Mouse (Mus musculus) adrenal gland, adult 2 months (tissue): Measurements from ENCODE around the gene Hcn2. TPM values are rescaled to one million over a fixed set of nuclear protein-coding genes. Genes with fewer than 3 reads are reported as not detected.
"Not testable (repeated sequence)": the region's sequence is repeated elsewhere in the genome, so short reads cannot be mapped to it uniquely, and the experiment has no call there.

Experiments
- DNase-seq: peaks from one replicate; pipeline ENCODE4 v3.0.0; 2021
- polyA plus RNA-seq: library from polyadenylated mRNA; depleted of rRNA; stranded (reverse); fragments of >200 nt; gene quantifications from 2 replicates; pipeline ENCODE4 v1.2.3, GENCODE M21; 2012
- total RNA-seq, 2 experiments: library from RNA; stranded (reverse); gene quantifications; 2 replicates each; pipeline ENCODE4 v1.2.3; 2021

Hcn2 gene
- total and polyA plus RNA-seq, 3 experiments, result 5.9 to 20.2 (median 6.0) TPM

DNA sequence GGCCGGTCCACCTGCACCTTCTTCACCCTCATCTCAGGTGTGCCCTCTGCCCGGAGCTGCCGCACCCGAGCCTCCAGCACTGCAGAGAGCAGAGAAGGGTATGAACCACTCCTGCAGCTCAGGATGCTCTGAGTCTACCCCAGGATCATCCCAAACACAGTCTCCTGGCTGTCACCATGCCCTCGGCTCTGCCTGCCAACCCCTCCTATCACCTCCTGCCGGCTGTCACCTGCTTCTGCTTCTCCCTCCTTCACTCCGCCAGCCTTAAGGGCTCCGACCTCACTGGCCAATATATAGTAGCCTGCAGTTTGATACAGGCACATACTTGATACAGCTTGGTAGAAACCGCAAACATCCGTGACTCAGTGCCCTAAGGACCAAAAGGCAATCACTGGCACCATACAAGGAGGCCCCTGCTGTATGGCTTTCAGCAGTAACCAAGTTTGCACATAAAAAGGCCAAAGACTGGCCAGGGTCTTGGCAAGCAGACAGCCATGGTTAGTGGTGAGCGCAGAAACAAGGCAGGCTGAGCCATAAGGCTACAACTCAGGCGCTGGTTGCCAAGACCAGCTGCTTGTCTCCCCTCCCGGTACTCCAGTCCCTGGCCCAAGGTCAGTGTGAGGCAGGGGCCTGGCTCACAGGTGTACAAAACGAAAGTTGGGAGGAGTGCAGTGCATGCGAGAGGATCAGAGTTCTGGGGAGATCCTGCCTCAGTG, 27.4 kb downstream of the Hcn2 start:
- no peak for DNase-seq

DNA sequence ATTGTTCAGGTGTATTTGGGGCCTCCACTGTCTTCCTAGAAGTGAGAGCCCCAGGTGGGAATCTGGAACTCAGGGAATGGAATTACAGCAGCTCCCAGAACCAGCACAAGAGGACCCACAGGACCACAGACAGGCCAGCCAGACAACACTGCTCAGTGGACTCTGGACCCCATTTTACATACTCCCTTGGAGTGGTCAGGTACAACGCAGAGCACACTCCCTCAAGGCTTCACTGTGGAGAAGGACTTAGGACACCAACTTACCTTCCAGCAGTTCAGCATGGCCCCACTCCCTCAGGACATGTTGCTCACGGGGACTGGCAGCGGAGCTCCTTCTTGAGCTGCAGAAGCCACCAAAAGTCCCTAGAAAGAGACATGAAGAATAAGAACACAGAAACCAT, 29.0 kb downstream of the Hcn2 start:
- no peak for DNase-seq

DNA sequence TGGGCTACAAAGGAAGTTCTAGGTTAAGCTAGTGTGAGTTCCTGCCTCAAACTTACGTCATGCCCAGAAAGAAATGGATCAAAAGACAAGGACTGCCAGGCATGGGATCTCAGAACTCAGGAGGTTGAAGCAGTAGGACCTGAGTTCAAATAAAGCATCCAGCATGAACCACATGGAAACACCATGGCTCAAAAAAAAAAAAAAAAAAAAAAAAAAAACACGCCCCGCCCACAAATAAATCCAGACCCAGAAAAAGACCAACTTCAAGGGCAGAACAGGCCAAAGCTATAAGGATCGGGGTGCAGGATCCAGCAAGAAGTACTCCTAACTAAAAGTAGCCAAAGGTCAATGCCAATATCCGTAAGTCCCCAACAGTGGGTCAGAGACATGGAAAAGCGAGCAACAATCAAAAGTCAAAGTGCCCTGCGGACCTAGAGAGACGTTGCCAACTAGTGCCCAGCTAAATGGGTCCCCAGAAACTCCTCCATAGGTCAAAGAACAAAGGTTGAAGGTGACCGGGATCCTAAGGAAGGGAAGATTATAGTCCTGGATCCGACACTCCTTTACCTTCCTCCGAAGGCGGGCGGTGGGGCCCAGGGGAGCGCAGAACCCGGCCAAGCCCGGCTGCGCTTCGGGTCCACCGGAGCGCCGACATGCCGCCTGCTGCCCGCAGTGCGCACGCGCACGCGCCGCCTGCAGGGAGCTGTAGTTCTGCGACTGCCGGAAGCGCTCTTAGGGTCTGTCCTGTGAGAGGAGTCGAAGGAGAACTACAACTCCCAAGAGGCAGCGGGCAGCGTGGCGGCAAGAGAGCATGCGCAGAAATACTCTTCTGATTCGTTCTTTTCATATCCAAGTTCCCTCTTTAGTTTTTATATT, 29.7 kb downstream of the Hcn2 start, which contains the start of gene Polrmt:
Polrmt (minus strand) TSS at position 684 of the 876 bp plus-strand sequence.
- DNase-seq, result peak; percentile 96

DNA sequence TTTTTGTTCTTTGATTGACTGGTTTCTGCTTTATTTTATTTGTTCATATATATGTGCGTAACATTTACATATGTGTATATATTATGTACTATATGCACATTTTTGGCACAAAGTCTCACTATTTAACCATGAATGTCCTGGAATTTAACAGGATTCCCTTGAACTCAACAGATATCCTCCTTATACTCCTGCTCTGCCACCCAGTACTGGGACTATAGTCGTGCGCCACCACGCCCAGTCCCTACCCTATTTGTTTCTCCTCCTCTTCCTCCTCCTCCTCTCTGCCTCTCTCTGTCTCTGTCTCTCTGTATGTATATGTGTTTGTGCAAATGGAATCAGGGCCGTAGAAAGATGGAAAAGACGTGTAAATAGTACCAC, 30.3 kb downstream of the Hcn2 start:
- no peak for DNase-seq

DNA sequence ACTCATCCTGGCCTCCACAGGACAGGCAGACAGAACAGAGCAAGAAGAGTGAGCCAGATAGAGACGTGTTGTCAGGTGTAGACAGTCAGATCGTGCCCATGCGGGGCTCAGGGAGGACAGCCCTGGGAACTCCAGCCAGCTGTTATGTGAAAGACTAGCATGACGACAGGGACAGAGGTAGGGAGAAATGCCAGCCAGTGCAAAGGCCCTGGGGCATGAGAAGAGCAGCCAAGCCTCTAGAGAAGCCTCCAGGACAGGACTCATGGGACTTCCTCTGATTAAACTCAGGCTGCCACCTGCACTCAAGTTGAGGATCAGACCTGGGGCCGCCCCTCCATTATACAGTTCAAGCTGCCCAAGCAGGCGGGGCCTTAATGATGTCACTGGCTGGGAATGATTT, 32.1 kb downstream of the Hcn2 start:
- DNase-seq, result no peak

DNA sequence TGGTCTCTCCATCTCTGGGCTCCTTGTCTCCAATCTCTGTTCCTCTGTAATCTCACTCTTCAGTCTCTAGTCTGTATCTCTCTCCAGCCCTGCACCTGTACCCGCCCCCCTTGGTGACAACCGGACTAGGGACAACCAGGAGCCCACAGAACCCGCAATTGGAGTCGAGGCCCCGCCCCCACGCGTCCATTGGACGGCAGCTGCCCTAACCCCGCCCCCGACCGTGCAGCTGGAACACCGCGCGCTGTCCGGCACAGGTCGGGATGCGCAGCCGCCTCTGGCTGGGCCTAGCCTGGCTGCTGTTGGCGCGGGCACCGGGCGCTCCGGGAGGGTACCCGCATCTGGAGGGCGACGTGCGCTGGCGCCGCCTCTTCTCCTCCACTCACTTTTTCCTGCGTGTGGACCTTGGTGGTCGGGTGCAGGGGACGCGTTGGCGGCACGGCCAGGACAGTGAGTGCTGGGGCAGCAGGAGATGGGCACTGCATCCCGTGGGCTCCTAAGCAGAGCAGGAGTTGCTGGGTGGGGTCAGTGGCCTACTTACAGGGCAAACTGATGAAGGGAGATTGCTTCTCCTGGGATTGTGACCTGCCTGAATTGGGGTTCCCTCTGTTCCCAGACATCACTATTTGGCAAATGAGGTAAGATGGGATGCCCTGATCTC, 38.6 kb downstream of the Hcn2 start, which contains the start of gene Fgf22:
Fgf22 (plus strand) TSS at position 221 of the 661 bp plus-strand sequence.
- peak; percentile 88 for DNase-seq

DNA sequence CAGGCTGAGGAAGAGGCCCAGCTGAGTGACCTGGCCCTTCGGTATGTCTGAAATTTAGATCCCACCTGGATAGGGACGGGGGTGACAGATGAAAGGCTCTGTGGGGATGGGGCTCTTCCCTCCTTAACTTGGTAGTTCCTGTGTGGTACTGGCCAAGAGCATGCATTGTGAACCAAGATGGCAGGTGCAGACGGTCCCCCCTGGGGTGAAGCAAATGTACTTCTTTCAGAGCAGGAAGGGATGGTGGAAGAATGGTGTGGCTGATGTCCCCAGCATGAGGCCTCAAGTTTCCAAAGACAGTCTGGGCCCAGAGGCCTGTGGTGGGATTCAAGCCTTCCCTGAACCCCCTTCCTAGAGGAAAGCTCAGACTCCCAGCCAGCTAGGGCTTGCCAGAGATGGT, 39.4 kb downstream of the Hcn2 start:
- DNase-seq, result no peak

DNA sequence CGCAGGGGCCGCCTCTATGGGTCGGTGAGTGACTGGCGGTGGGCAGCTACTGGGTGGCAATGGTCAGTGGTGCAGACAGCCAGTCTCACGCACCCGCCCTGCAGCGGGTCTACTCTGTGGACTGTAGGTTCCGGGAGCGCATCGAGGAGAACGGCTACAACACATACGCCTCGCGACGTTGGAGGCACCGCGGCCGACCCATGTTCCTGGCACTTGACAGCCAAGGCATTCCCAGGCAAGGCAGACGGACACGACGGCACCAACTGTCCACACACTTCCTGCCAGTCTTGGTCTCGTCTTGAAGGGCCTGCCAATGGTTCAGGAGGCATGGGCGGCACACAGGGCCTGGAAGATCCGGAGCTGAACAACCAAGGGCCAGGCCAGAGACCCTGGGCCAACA, 40.2 kb downstream of the Hcn2 start:
- DNase-seq, result no peak

DNA sequence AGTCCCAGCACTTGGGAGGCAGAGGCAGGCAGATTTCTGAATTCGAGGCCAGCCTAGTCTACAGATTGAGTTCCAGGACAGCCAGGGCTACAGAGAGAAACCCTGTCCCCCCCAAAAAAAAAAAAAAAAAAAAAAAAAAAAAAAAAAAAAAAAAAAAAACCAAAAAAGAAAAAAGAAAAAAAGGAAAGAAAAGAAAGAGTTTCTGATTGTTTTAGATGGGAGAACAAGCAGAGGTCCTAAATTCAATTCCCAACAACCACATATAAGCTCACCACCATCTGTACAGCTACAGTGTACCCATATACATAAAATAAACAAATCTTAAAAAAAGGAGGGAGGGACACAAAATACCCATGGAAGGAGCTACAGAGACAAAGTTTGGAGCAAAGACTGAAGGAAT, 43.2 kb downstream of the Hcn2 start:
- not testable (repeated sequence) for DNase-seq

DNA sequence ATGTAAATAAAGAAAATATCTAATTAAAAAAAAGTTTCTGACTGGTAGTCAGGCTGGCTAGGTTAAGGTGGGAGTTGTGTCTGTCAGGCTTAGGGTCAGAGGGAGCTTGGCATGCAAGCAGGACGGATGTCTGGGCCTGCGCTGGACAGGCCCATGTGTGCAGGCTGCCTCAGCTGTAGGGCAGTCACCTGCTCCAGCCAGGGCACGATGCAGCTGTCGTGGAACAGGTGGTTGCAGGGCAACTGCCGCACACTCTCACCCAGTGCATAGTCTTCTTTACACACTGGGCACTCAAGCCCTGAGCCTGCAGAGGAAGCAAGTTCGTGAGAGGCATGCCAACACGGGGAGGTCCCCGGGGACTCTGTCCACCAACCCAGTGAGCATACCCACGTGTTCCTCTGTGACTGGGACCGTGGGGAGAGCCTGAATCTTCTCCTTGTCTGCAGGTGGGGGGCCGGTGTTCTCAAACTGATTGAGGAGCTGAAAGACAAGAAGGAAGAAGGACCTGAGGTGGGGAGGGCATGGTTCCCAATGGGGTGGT, 44.2 kb downstream of the Hcn2 start:
- DNase-seq, result no peak

DNA sequence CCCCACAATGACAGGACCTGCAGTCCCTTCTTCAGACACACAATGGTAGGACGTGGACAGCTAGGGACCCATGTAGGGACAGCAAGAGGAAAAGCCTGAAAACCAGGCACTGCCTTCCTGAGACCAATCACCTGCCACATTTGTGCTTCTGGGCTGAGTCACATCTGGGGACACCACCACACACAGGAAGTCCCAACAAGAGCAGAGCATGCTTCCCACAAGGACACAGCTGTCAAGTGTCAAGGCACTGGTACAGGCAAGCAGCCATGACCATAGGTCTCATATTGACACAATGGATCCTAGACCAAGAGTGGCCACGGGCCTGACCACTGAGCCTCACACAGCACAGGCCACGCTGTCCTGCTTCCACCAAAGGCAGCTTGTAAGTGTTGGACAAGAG, 46.4 kb downstream of the Hcn2 start:
- DNase-seq, result no peak

DNA sequence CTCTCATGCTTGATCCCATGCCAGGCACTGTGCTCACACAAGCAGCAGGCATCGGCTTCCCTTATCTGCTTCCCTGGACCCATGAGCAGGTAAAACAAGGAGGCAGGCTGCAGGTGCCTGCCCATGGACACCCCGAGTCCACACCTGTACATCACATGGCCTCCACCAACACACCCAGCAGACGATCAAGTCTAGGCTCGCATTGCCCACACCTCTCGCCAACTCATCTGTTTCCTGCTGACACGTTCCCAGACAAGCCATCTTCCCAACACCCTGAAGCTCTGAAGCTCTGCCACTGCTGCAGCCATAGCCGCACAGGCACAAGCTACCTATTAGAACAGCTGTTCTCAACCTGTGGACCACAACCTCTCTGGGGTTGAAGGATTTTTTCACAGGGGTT, 47.8 kb downstream of the Hcn2 start:
- DNase-seq, result no peak

DNA sequence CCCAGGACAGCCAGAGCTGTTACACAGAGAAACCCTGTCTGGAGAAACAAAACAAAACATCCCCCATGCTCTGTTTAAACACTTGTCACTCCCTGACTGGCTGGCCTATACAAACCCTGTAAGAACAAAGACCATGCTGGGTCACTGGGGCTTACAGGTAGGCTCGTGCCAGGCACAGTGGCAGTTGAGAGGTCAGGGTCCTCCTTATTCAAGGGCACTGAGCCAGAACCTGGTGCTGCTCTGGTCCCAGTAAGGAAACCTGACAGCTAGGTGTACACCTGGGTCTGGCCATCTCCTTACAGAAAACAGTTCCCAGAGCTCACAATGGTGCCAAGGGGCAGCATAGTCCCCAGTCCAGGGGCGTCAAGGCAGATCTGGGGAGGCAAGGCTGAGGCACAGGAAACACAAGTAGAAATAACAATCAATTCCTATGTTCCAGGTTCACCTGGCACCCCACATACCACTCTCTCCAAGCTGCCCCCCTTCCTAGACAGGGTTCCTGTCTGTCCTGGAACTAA, 48.9 kb downstream of the Hcn2 start:
- DNase-seq, result no peak

DNA sequence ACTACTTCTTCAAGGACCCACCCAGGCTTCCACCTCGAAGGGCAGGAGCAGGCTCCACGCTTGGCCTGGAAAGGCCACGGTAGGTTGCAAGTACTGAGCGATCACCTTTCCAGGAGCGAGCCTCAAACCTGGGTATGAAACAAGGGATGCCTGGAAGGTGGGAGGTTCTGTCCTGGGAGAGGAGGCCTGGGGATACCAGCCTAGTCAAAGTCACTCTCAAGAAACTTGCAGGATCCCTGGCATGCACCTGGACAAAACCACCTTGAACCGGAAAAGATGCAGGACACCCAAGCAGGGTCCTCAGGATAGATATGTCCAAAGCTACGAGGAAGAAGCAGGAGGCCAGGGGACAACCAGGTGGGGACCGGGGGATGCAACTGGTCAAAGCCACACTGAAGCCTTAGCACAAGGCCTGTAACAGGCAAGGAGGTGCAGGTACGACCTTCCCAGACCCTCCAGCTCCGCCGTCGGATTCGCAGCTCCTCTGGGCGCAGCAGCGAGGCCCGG, 49.6 kb downstream of the Hcn2 start:
- DNase-seq, result no peak

DNA sequence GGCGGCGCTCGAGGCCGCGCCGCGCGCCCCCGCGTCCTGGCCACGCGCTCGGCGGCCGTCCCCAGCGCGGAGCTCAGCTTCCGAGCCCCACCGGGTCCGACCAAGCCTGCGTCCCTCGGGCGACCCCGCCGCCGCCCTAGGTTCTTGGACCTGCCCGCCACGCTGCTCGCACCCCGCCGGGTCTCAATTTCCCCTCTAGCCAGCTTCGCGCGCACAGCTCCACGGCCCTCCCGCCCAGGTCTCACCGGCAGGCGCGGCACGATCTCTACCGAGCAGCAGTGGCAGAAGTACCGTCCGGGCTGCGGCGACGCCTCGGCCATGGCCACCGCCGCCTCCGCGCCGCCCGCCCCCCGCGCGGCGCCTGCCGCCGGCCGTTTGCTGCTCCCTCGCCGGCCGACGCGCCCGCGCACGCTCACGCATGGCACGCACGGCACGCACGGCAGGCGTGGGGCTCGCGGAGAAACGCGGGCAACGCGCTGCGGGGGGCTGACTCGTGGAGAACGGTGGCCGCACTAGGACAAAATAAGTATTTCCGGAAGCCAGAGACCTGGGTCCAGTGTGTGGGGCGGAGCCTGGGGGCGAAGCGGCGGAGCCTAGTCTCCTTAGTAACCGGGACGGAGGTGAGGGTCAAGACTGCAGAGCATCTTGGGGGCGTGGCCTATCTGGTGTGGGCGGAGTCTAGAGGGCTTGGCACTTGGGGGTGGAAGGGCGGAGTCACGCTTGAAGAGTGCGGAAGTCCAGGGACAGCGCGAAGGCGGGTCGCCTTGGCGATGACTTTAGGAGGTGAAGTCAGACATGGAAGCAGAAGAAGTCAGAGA, 50.3 kb downstream of the Hcn2 start, which contains the start of gene Rnf126:
Rnf126 (minus strand) TSS at position 445 of the 818 bp plus-strand sequence.
- peak; percentile 100 for DNase-seq

DNA sequence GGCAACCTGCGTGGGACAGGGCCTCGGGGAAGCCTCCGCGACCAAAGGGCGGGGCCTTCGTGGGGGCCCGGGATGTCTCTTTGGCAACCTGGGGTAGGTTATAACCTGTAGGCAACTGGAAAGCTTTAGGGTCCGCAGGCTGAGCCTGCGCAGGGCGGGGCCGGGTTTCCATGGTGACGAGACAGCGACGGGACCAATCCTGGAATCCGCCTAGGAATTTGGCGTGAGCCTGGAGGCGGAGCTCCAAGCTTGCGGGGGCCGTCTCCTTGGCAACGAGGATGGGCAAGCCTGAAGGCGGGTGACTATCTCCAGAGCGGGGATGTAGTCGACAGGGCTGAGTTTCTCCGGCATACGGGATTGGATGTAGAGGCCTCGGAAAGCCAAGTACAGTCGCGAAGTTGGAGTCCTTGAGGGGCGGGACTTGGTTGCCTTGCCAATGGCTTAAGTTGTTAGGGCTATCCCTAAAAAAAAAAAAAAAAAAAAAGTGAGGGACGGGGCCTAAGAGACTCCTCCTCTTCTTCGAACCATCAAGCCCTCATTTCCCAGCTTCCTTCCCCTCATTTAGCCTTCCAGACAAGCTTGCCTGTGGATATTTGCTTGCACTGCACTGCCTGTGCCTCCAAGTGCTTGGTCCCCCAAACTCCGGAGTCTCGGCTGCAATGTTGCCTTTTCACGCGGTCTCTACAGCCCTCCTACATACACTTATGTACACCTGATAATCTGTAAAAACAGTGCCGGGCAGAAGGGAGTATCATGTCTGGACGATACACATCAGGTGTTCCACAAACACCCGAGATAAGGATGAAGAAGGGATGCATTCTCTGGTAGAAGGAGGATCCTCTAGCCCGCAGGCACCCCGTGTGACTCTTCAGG, 51.2 kb downstream of the Hcn2 start:
- DNase-seq, result peak; percentile 95

DNA sequence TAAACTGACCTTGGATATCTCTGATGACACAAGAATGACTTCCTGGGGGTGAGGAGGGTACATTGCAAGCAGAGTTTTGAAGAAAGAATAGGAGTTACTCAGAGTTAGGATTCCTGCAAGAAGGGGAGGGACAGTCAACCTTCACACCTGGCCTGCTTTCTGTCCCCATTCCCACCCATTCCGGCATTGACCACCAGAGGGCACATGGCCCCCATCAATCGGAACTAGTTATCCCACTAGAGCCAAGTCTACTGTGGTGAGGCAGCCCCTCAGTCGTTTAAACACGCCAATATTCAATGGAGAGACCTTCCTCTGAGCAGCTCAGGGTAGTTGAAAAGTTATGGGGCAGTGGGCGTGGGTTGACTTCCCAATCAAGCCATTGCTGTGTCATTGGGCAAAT, 52.0 kb downstream of the Hcn2 start:
- peak; percentile 75 for DNase-seq

DNA sequence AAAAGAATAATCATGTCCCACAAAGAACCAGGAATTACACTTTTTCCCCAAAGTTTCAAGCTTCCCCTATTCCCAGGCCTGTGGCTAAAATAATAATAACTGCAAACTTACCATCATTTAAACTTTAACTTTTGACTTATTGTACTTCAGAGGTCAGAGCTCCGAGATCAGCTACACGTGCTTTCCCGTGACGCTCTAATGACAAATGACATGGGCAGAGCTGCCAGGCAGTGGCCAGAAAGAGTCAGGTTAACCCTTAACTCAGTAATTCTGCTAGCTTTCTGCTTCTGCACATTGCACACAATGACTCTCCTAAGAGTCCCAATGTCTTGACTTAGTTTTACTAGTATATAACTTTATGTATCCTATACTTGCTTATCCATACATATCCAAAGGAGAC, 52.9 kb downstream of the Hcn2 start:
- DNase-seq, result no peak

DNA sequence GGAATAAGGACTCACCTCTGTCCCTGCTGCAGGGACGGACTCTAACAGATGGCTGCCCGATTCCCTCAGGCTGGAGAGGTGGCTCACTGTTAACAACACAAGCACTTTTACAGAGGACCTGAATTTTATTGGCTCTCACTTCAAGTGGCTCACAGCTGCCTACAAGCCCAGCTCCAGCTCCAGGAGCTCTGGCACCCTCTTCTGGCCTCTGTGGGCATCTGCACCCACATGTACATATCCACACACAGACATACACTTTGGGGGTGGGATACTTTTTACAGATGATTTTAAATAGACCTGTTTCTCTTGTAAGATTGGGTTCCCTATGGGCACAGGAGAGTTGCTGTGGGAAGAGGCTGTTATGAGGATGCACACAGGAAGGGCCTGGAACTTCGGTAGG, 55.9 kb downstream of the Hcn2 start:
- no peak for DNase-seq

DNA sequence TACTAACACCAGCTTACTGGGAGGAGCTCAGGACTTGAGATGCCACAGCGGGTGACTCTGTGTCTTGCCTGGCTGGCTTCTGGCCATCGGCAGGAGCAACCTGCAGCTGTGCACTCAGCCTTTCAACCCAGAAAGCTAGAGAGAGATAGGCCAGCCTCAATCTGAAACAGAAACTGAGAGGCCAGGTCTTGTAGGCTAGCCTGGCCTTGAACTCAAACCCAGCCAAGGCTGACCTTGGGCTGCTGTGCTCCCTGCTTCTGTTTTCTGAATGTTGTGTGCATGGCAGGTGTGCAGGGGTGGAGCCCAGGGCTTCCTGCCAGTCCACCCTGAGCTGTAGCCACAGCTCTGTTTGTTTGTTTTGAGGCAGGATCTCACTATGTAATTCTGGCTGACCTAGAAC, 56.8 kb downstream of the Hcn2 start:
- no peak for DNase-seq
